Mouse (Mus musculus): Measurements from ENCODE around the gene Foxm1.

The Foxm1 gene

GRCm38 (mm10) chr6:128425046-128425445 is 62.3 kb downstream of the Foxm1 start:
- DNase-seq, result no peak
